Mouse (Mus musculus): ENCODE results near the gene Glrx5. TPM values are rescaled to one million over a fixed set of nuclear protein-coding genes. Genes with fewer than 3 reads are reported as not detected.

Gene Glrx5
- polyA plus RNA-seq, 1 experiment from 2014 or later: 5.1 TPM

GRCm38 (mm10) chr12:104998541-104998940 lies 33.9 kb upstream of the Glrx5 start:
- Histone ChIP-seq H3K4me3 (ENCODE audit: inconsistent target) (no peak overlapping the region), H3K36me3 (ENCODE audit: inconsistent target) (no peaks in the 10 kb centered on the region), H3K79me2 (ENCODE audit: inconsistent target) (peaks cover 98% of the 10 kb centered on the region), H3K27ac (peak overlapping the region; percentile 71; the same call in 1 of the 2 replicates)
- 98% methylated on average over 6 of the region's 6 CpGs for WGBS (ENCODE audit: missing documents)

- Histone ChIP-seq H3K27ac (peak overlapping the region; percentile 71), H3K79me2 (ENCODE audit: inconsistent target) (peaks cover 98% of the 10 kb centered on the region), H3K36me3 (ENCODE audit: inconsistent target) (no peaks in the 10 kb centered on the region), H3K4me3 (ENCODE audit: inconsistent target) (no peak overlapping the region)
- 29% methylated on average over 8 of the region's 8 CpGs for WGBS (ENCODE audit: missing documents)
These were observed 33.3 kb upstream of the Glrx5 start for GRCm38 (mm10) chr12:104999171-104999570.

GRCm38 (mm10) chr12:105000487-105001283 lies 31.8 kb upstream of the Glrx5 start:
- H3K36me3 ChIP-seq (ENCODE audit: inconsistent target): no peaks in the 10 kb centered on the region
- H3K79me2 ChIP-seq (ENCODE audit: inconsistent target): peaks cover 98% of the 10 kb centered on the region
- peak overlapping the region; percentile 71 for H3K27ac ChIP-seq
- H3K4me3 ChIP-seq (ENCODE audit: inconsistent target): no peak overlapping the region
- WGBS (ENCODE audit: missing documents): 26% methylated on average over 9 of the region's 9 CpGs

GRCm38 (mm10) chr12:105001317-105001716 lies 31.2 kb upstream of the Glrx5 start:
- Histone ChIP-seq H3K79me2 (ENCODE audit: inconsistent target) (peaks cover 96% of the 10 kb centered on the region), H3K27ac (peak overlapping the region; percentile 71), H3K4me3 (ENCODE audit: inconsistent target) (no peak overlapping the region), H3K36me3 (ENCODE audit: inconsistent target) (no peaks in the 10 kb centered on the region)
- 21% methylated on average over 9 of the region's 9 CpGs for WGBS (ENCODE audit: missing documents)

GRCm38 (mm10) chr12:105002340-105003132 lies 30.0 kb upstream of the Glrx5 start:
- Histone ChIP-seq H3K79me2 (ENCODE audit: inconsistent target) (peaks cover 96% of the 10 kb centered on the region), H3K36me3 (ENCODE audit: inconsistent target) (no peaks in the 10 kb centered on the region), H3K4me3 (ENCODE audit: inconsistent target) (no peak overlapping the region), H3K27ac (peak overlapping the region; percentile 71)
- 64% methylated on average over 10 of the region's 10 CpGs for WGBS (ENCODE audit: missing documents)

GRCm38 (mm10) chr12:105003158-105003557 lies 29.3 kb upstream of the Glrx5 start:
- Histone ChIP-seq H3K36me3 (ENCODE audit: inconsistent target) (no peaks in the 10 kb centered on the region), H3K27ac (peak overlapping the region; percentile 71), H3K79me2 (ENCODE audit: inconsistent target) (peaks cover 96% of the 10 kb centered on the region), H3K4me3 (ENCODE audit: inconsistent target) (no peak overlapping the region)
- WGBS (ENCODE audit: missing documents): 70% methylated on average over 9 of the region's 9 CpGs

- H3K4me3 ChIP-seq (ENCODE audit: inconsistent target): no peak overlapping the region
- H3K27ac ChIP-seq: peak overlapping the region; percentile 71
- peaks cover 96% of the 10 kb centered on the region for H3K79me2 ChIP-seq (ENCODE audit: inconsistent target)
- H3K36me3 ChIP-seq (ENCODE audit: inconsistent target): no peaks in the 10 kb centered on the region
- 14% methylated on average over 3 of the region's 3 CpGs for WGBS (ENCODE audit: missing documents)
These were observed 28.8 kb upstream of the Glrx5 start for GRCm38 (mm10) chr12:105003715-105004114.

GRCm38 (mm10) chr12:105004956-105005714 lies 27.4 kb upstream of the Glrx5 start:
- WGBS (ENCODE audit: missing documents): 41% methylated on average over 22 of the region's 22 CpGs
- Histone ChIP-seq H3K79me2 (ENCODE audit: inconsistent target) (peaks cover 89% of the 10 kb centered on the region), H3K4me3 (ENCODE audit: inconsistent target) (no peak overlapping the region), H3K27ac (peak overlapping the region; percentile 75), H3K36me3 (ENCODE audit: inconsistent target) (no peaks in the 10 kb centered on the region)

GRCm38 (mm10) chr12:105005715-105005972 lies 26.8 kb upstream of the Glrx5 start:
- Histone ChIP-seq H3K36me3 (ENCODE audit: inconsistent target) (no peaks in the 10 kb centered on the region), H3K4me3 (ENCODE audit: inconsistent target) (no peak overlapping the region), H3K79me2 (ENCODE audit: inconsistent target) (peaks cover 84% of the 10 kb centered on the region), H3K27ac (peak overlapping the region; percentile 75)
- WGBS (ENCODE audit: missing documents): 0% methylated on average over 2 of the region's 2 CpGs

GRCm38 (mm10) chr12:105008150-105008549 lies 24.3 kb upstream of the Glrx5 start:
- whole genome bisulfite sequencing (ENCODE audit: missing documents): 28% methylated on average over 2 of the region's 2 CpGs
- H3K79me2 ChIP-seq (ENCODE audit: inconsistent target): peaks cover 61% of the 10 kb centered on the region
- H3K36me3 ChIP-seq (ENCODE audit: inconsistent target): no peaks in the 10 kb centered on the region
- peak overlapping the region; percentile 78 for H3K27ac ChIP-seq
- H3K4me3 ChIP-seq (ENCODE audit: inconsistent target): peak overlapping the region; percentile 62

- no peaks in the 10 kb centered on the region for H3K36me3 ChIP-seq (ENCODE audit: inconsistent target)
- peaks cover 55% of the 10 kb centered on the region for H3K79me2 ChIP-seq (ENCODE audit: inconsistent target)
- peak overlapping the region; percentile 78 for H3K27ac ChIP-seq
- under 1% methylated on average over 13 of the region's 13 CpGs for WGBS (ENCODE audit: missing documents)
- H3K4me3 ChIP-seq (ENCODE audit: inconsistent target): peak overlapping the region; percentile 62
These were observed 23.7 kb upstream of the Glrx5 start for GRCm38 (mm10) chr12:105008752-105009178.

- peak within 1 kb of the TSS; percentile 78 for H3K27ac ChIP-seq
- H3K4me3 ChIP-seq (ENCODE audit: inconsistent target): peak within 1 kb of the TSS; percentile 62
- peaks cover 47% of the 10 kb centered on the region for H3K79me2 ChIP-seq (ENCODE audit: inconsistent target)
- H3K36me3 ChIP-seq (ENCODE audit: inconsistent target): no peaks in the 10 kb centered on the region
- under 1% methylated on average over 50 of the region's 66 CpGs for WGBS (ENCODE audit: missing documents)
These were observed 22.9 kb upstream of the Glrx5 start, which contains the start of gene Syne3 for GRCm38 (mm10) chr12:105009370-105010212. Gene Syne3, minus strand, starts transcription at chr12:105009809.

- Histone ChIP-seq H3K79me2 (ENCODE audit: inconsistent target) (peaks cover 40% of the 10 kb centered on the region), H3K27ac (peak overlapping the region; percentile 78), H3K4me3 (ENCODE audit: inconsistent target) (peak overlapping the region; percentile 14; the same call in 1 of the 2 replicates), H3K36me3 (ENCODE audit: inconsistent target) (no peaks in the 10 kb centered on the region)
- 15% methylated on average over 9 of the region's 9 CpGs for WGBS (ENCODE audit: missing documents)
These were observed 22.2 kb upstream of the Glrx5 start for GRCm38 (mm10) chr12:105010213-105010790.

Data from macrophage (primary cell).